Mouse (Mus musculus): ENCODE measurements around the gene Lrrc71. TPM values are rescaled to one million over a fixed set of nuclear protein-coding genes. Genes with fewer than 3 reads are reported as not detected.
A peak's percentile ranks its signal among the peaks of the same experiment; 100 is the strongest.

The Lrrc71 gene
- total and polyA plus RNA-seq, 2 experiments from 2014 or later, result 0.66 to 1.3 TPM

DNA sequence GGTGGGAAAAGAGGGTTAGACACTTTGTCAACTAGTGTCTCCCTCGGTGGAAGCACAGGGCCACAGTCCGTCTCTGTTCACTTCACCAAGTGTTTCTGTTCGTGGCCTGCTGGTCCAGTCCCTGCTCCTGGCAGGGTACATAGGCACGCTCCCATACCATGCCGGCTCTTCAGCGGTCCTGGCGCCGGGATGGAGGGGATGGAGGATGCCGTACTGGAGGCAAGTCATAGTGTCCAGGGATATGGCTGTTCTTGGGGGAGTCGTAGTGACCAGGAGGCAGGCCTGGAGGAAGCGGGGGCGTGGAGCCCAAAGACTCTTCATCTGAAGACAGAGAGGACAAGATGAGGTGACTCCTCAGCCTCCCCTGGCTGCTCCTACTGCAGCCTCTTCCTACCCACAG is 1.6 kb upstream of the Lrrc71 start:
- H3K36me3 ChIP-seq (ENCODE audit: insufficient read depth, low read length), result no peaks in the 10 kb centered on the region
- no peak overlapping the region for H3K27ac ChIP-seq (ENCODE audit: low read depth, low read length)
- no peaks in the 10 kb centered on the region for H3K9me3 ChIP-seq (ENCODE audit: low read length)
- ATAC-seq (ENCODE audit: low FRiP score) (no peak), DNase-seq (ENCODE audit: low spot score) (no peak)
- no peak for TF ChIP-seq CTCF (IDR thresholded peaks at IDR 0.05)
- H3K4me1 ChIP-seq (ENCODE audit: insufficient read depth, low read length), result peaks cover 4% of the 10 kb centered on the region; the same call in 1 of the 2 replicates
- no peak overlapping the region for H3K4me3 ChIP-seq (ENCODE audit: low read depth, low read length)
- H3K27me3 ChIP-seq (ENCODE audit: insufficient read depth, low read length), result peaks cover 5% of the 10 kb centered on the region; the same call in 1 of the 2 replicates
- 91% methylated on average over 12 of the region's 12 CpGs for WGBS
- no peak overlapping the region for H3K9ac ChIP-seq (replicated peaks; ENCODE audit: low read length, poor library complexity, severe bottlenecking)
- H3K4me2 ChIP-seq (ENCODE audit: low read depth, low read length, poor library complexity, severe bottlenecking), result no peak overlapping the region

GRCm38 (mm10) chr3:87749036-87749435 is 611 bp upstream of the Lrrc71 start:
- Histone ChIP-seq H3K9me3 (ENCODE audit: low read length) (no peaks in the 10 kb centered on the region), H3K4me3 (ENCODE audit: low read depth, low read length) (no peak overlapping the region), H3K27ac (ENCODE audit: low read depth, low read length) (no peak overlapping the region), H3K27me3 (ENCODE audit: insufficient read depth, low read length) (no peaks in the 10 kb centered on the region), H3K36me3 (ENCODE audit: insufficient read depth, low read length) (no peaks in the 10 kb centered on the region), H3K9ac (replicated peaks; ENCODE audit: low read length, poor library complexity, severe bottlenecking) (no peak overlapping the region), H3K4me1 (ENCODE audit: insufficient read depth, low read length) (peaks cover 4% of the 10 kb centered on the region; the same call in 1 of the 2 replicates), H3K4me2 (ENCODE audit: low read depth, low read length, poor library complexity, severe bottlenecking) (no peak overlapping the region)
- DNase-seq (ENCODE audit: low spot score) (peak; percentile 24), ATAC-seq (ENCODE audit: low FRiP score) (no peak)
- WGBS, result 15% methylated on average over 5 of the region's 5 CpGs
- TF ChIP-seq CTCF (IDR thresholded peaks at IDR 0.05), result peak; percentile 69

DNA sequence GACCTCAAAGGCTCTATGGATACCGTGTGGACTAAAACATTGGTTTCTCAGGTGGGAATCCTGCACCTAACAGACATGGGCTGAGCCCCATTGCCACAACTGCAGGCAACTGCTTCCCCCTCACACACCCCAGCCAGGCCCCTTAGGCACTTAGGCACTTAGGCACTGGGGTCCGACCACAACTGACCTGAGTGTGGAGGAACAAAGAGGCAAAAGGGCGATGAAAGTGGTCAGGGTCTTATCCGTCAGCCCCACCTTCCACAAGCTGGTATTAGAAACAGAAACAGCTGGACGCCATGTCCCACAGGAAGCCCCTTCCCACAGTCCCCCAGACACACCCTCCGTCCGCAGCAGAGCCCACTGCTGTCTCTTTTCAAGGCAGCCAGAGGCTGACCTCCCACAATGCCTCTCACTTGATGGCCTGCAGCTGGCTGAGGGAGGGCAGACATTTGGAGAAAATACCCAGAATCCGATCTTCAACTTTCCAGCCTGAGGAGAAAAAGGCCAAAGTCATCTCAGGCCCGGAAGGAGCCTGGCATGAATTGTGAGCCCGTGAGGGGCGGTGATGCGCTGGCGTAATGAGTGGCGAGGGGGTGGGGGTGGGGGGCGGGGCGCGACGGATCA is 3.3 kb downstream of the Lrrc71 start:
- H3K4me2 ChIP-seq (ENCODE audit: low read depth, low read length, poor library complexity, severe bottlenecking), result peak overlapping the region; percentile 22; the same call in 1 of the 2 replicates
- WGBS, result 28% methylated on average over 18 of the region's 18 CpGs
- DNase-seq (ENCODE audit: low spot score), result no peak
- no peak overlapping the region for H3K4me3 ChIP-seq (ENCODE audit: low read depth, low read length)
- no peaks in the 10 kb centered on the region for H3K9me3 ChIP-seq (ENCODE audit: low read length)
- H3K36me3 ChIP-seq (ENCODE audit: insufficient read depth, low read length), result no peaks in the 10 kb centered on the region
- H3K9ac ChIP-seq (replicated peaks; ENCODE audit: low read length, poor library complexity, severe bottlenecking), result no peak overlapping the region
- ATAC-seq (ENCODE audit: low FRiP score), result no peak
- TF ChIP-seq CTCF (IDR thresholded peaks at IDR 0.05), result no peak
- no peaks in the 10 kb centered on the region for H3K27me3 ChIP-seq (ENCODE audit: insufficient read depth, low read length)
- H3K4me1 ChIP-seq (ENCODE audit: insufficient read depth, low read length), result peaks cover 4% of the 10 kb centered on the region; the same call in 1 of the 2 replicates
- no peak overlapping the region for H3K27ac ChIP-seq (ENCODE audit: low read depth, low read length)

GRCm38 (mm10) chr3:87743927-87744326 is 4.5 kb downstream of the Lrrc71 start:
- Histone ChIP-seq H3K36me3 (ENCODE audit: insufficient read depth, low read length) (peaks cover 5% of the 10 kb centered on the region; the same call in 1 of the 2 replicates), H3K9me3 (ENCODE audit: low read length) (no peaks in the 10 kb centered on the region), H3K4me3 (ENCODE audit: low read depth, low read length) (no peak overlapping the region), H3K4me2 (ENCODE audit: low read depth, low read length, poor library complexity, severe bottlenecking) (no peak overlapping the region), H3K27ac (ENCODE audit: low read depth, low read length) (no peak overlapping the region), H3K4me1 (ENCODE audit: insufficient read depth, low read length) (peaks cover 4% of the 10 kb centered on the region; the same call in 1 of the 2 replicates), H3K9ac (replicated peaks; ENCODE audit: low read length, poor library complexity, severe bottlenecking) (no peak overlapping the region), H3K27me3 (ENCODE audit: insufficient read depth, low read length) (no peaks in the 10 kb centered on the region)
- DNase-seq (ENCODE audit: low spot score), result no peak
- TF ChIP-seq CTCF (IDR thresholded peaks at IDR 0.05), result no peak
- ATAC-seq (ENCODE audit: low FRiP score), result no peak
- 89% methylated on average over 4 of the region's 4 CpGs for WGBS

DNA sequence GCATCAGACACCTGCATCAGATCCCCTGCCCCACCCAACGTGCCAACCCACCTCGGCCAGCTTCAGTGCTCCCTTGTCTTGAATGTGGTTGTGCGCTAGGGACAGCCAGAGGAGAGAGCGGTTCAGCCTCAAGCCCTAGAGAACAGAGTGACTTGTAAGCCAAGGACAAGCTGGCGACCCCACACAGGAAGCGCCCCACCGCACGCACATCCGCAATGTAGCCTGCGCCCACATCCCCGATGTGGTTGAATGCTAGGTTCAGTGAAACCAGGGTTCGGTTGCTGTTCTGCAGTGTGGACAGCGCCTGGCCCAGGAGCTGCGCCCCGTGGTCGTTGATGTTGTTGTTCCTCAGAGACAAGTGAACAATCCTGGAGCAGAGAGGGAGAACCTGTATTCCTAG is 5.7 kb downstream of the Lrrc71 start:
- H3K36me3 ChIP-seq (ENCODE audit: insufficient read depth, low read length), result peaks cover 15% of the 10 kb centered on the region
- H3K27ac ChIP-seq (ENCODE audit: low read depth, low read length), result no peak overlapping the region
- TF ChIP-seq CTCF (IDR thresholded peaks at IDR 0.05), result no peak
- no peaks in the 10 kb centered on the region for H3K4me1 ChIP-seq (ENCODE audit: insufficient read depth, low read length)
- H3K27me3 ChIP-seq (ENCODE audit: insufficient read depth, low read length), result no peaks in the 10 kb centered on the region
- WGBS, result 88% methylated on average over 16 of the region's 16 CpGs
- no peaks in the 10 kb centered on the region for H3K9me3 ChIP-seq (ENCODE audit: low read length)
- DNase-seq (ENCODE audit: low spot score) (no peak), ATAC-seq (ENCODE audit: low FRiP score) (no peak)
- H3K4me3 ChIP-seq (ENCODE audit: low read depth, low read length), result no peak overlapping the region
- H3K4me2 ChIP-seq (ENCODE audit: low read depth, low read length, poor library complexity, severe bottlenecking), result no peak overlapping the region
- no peak overlapping the region for H3K9ac ChIP-seq (replicated peaks; ENCODE audit: low read length, poor library complexity, severe bottlenecking)

DNA sequence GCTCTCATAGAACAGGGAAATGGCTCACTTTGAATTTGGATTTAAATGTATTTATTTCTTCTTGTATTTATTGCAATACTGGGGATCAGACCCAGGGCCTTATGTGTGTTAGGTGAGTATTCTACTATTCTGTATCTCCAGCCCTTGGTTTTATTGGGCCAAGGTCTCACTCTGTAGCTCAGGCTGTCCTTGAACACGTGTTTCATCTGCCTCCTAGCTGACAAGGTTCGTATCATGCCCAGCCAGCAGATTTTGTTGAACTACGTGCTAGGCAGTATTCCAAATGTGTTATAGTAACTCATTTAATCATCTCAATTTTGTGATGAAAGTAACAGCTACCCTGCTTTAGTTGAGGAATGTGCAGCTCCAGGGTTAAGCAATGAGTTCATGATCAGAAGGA is 6.4 kb downstream of the Lrrc71 start:
- Histone ChIP-seq H3K4me2 (ENCODE audit: low read depth, low read length, poor library complexity, severe bottlenecking) (no peak overlapping the region), H3K27ac (ENCODE audit: low read depth, low read length) (no peak overlapping the region), H3K4me3 (ENCODE audit: low read depth, low read length) (no peak overlapping the region), H3K27me3 (ENCODE audit: insufficient read depth, low read length) (no peaks in the 10 kb centered on the region), H3K4me1 (ENCODE audit: insufficient read depth, low read length) (no peaks in the 10 kb centered on the region), H3K36me3 (ENCODE audit: insufficient read depth, low read length) (peaks cover 22% of the 10 kb centered on the region), H3K9ac (replicated peaks; ENCODE audit: low read length, poor library complexity, severe bottlenecking) (no peak overlapping the region), H3K9me3 (ENCODE audit: low read length) (no peaks in the 10 kb centered on the region)
- no peak for ATAC-seq (ENCODE audit: low FRiP score)
- no peak for TF ChIP-seq CTCF (IDR thresholded peaks at IDR 0.05)
- WGBS, result 80% methylated on average over 3 of the region's 3 CpGs
- DNase-seq (ENCODE audit: low spot score), result no peak
